Mouse (Mus musculus) heart, embryonic 13.5 days (tissue): ENCODE measurements around the gene Rabgap1l. TPM values are rescaled to one million over a fixed set of nuclear protein-coding genes. Genes with fewer than 3 reads are reported as not detected.
A peak's percentile ranks its signal among the peaks of the same experiment; 100 is the strongest.

Experiments used
- ATAC-seq: fragments of 200-750 bp; cut with Nextera tagmentation; 2 replicates; pipeline ENCODE4 v1.8.0; 2017; ENCODE audit warnings: moderate TSS enrichment; ENCODE audit not compliant: insufficient number of reproducible peaks, low FRiP score, low TSS enrichment; ENCODE audit errors: extremely low read depth
- H3K27ac ChIP-seq: fragments of 300-500 bp; sonication (generic); replicated peaks from 2 replicates; pipeline ENCODE4 v1.5.1; 2015; ENCODE audit warnings: moderate library complexity, mild to moderate bottlenecking, inconsistent platforms
- H3K27me3 ChIP-seq: fragments of 300-500 bp; sonication (generic); replicated peaks from 2 replicates; pipeline ENCODE4 v1.6.1; 2015; ENCODE audit warnings: mild to moderate bottlenecking, inconsistent platforms
- H3K36me3 ChIP-seq: fragments of 300-500 bp; sonication (generic); 2 replicates; pipeline ENCODE4 v1.6.1; 2015; ENCODE audit warnings: mild to moderate bottlenecking, inconsistent platforms
- H3K4me1 ChIP-seq: fragments of 300-500 bp; sonication (generic); 2 replicates; pipeline ENCODE4 v1.6.1; 2015; ENCODE audit warnings: inconsistent platforms
- H3K4me2 ChIP-seq: fragments of 300-500 bp; sonication (generic); 2 replicates; pipeline ENCODE4 v1.6.1; 2015; ENCODE audit warnings: inconsistent platforms, mild to moderate bottlenecking, moderate library complexity
- H3K4me3 ChIP-seq: fragments of 300-500 bp; sonication (generic); 2 replicates; pipeline ENCODE4 v1.5.1; 2015; ENCODE audit warnings: moderate library complexity, mild to moderate bottlenecking, inconsistent platforms
- H3K9ac ChIP-seq: fragments of 300-500 bp; sonication (generic); 2 replicates; pipeline ENCODE4 v1.6.1; 2015; ENCODE audit warnings: inconsistent platforms, mild to moderate bottlenecking, moderate library complexity
- H3K9me3 ChIP-seq: fragments of 300-500 bp; sonication (generic); 2 replicates; pipeline ENCODE4 v1.6.1; 2016; ENCODE audit warnings: inconsistent platforms
- WGBS: fragments of 180-500 bp; shearing (Covaris S2); methylation state at CpG from one replicate; pipeline ENCODE4 v1.1.7; 2015; ENCODE audit warnings: mixed read lengths; 5-methylcytosine and 5-hydroxymethylcytosine counted together
- polyA plus RNA-seq: library from polyadenylated mRNA; unstranded; fragments of >200 nt; fragmentation: Nextera tagmentation; extraction: Ambion mirVana; gene quantifications from 2 replicates; pipeline ENCODE4 v1.2.1, GENCODE M21; 2015

Rabgap1l gene
- polyA plus RNA-seq, 1 experiment from 2014 or later = 63.6 TPM

DNA sequence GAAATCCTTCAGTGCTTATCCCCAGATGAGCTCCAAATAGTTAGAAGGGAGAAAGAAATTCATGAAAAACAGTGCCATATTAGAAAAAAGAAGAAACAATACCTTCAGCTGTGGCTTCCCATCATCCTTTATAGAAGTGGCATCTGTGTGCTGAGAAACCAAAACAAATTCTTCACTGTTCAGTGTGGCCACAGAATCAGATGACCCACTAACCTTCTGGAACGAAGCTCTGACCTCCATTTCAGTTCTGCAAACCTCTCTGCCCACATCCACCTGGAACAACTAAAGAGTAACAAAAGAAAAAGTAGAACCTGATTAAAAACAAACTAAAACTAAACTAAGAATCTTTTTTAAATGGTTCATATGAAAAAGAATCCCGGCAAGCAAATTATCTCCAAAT is 52.4 kb downstream of the Rabgap1l start:
- Histone ChIP-seq H3K4me3 (no peak overlapping the region), H3K9ac (no peak overlapping the region), H3K4me2 (no peak overlapping the region), H3K4me1 (0 out of 2 replicates have a peak, but pooled peaks cover 5% of the 10 kb centered on the region), H3K36me3 (peaks cover 7% of the 10 kb centered on the region), H3K9me3 (no peaks in the 10 kb centered on the region), H3K27ac (no peak overlapping the region), H3K27me3 (no peaks in the 10 kb centered on the region)
- WGBS = 59% methylated on average over 2 of the region's 2 CpGs
- no peak for ATAC-seq

DNA sequence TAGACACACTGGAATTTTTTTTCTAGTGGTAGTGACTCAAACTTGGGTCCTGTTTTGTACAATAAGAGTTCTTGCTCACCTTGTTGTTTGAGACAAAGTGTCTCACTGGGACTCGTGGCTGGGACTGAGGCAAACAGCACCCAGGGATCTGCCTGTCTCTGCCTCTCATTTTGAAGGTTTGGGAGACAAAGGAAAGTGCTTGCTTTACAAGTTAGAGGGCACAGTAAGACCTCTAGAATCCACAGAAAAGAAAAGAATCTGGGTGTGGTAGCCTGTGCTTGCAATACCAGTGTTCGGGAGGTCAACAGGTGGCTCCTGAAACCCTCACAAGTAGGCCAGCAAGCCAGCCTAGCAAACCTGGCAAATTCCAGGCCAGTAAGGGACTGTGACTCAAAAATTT is 58.3 kb downstream of the Rabgap1l start:
- Histone ChIP-seq H3K4me1 (no peaks in the 10 kb centered on the region), H3K36me3 (peaks cover 41% of the 10 kb centered on the region), H3K9me3 (no peaks in the 10 kb centered on the region), H3K27me3 (no peaks in the 10 kb centered on the region), H3K4me3 (no peak overlapping the region), H3K27ac (no peak overlapping the region), H3K4me2 (no peak overlapping the region), H3K9ac (no peak overlapping the region)
- 68% methylated on average over 2 of the region's 2 CpGs for WGBS
- no peak for ATAC-seq

DNA sequence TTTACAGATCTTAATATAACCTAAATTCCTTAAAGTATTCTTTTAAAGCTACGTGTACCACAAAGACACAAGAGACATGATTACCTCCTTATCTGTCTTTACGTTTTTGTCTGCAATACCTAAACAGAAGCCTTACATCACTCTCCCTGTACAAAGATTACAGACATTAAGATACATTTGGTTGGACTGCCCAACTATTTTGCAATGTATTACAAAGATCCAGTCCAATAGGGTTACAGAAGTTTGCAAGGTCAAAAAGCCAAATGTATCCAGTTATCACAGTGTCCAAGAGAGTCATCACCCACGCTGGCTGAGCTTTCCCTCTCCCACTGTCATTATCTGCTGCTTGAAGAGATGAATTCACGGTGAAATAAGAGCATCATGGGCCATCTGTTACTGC is 63.1 kb downstream of the Rabgap1l start:
- 60% methylated on average over 4 of the region's 4 CpGs for WGBS
- H3K4me1 ChIP-seq = no peaks in the 10 kb centered on the region

DNA sequence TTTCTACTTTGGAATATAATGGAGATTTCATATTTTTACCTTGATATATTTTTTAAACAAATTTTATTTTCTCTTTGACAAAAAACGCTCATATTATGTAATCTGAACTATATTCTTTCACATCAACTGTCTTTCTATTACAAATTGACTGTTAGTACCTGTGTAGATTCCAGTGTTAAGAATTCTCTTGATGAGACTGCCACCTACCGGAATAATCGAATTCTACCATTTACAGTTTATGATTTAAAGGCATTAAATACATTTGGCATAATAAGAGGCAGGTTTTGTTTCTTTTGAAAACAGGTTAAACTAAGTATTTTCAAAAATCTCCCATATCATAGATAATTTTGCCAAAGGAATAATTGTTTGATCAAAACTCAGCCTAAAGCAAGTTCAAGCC is 75.3 kb downstream of the Rabgap1l start:
- H3K27me3 ChIP-seq = no peaks in the 10 kb centered on the region
- H3K9me3 ChIP-seq = 0 out of 2 replicates have a peak, but pooled peaks cover 3% of the 10 kb centered on the region
- no peak for ATAC-seq
- H3K9ac ChIP-seq = no peak overlapping the region
- H3K4me3 ChIP-seq = no peak overlapping the region
- peaks cover 19% of the 10 kb centered on the region for H3K4me1 ChIP-seq
- no peak overlapping the region for H3K27ac ChIP-seq
- peaks cover 17% of the 10 kb centered on the region for H3K36me3 ChIP-seq
- no peak overlapping the region for H3K4me2 ChIP-seq
- 14% methylated on average over 3 of the region's 3 CpGs for WGBS

More for the DNA sequence above, 63.1 kb downstream of the Rabgap1l start:
- H3K9me3 ChIP-seq = no peaks in the 10 kb centered on the region
- ATAC-seq = no peak
- H3K4me3 ChIP-seq = no peak overlapping the region
- peaks cover 40% of the 10 kb centered on the region for H3K36me3 ChIP-seq
- no peaks in the 10 kb centered on the region for H3K27me3 ChIP-seq
- no peak overlapping the region for H3K9ac ChIP-seq
- no peak overlapping the region for H3K27ac ChIP-seq
- H3K4me2 ChIP-seq = no peak overlapping the region

DNA sequence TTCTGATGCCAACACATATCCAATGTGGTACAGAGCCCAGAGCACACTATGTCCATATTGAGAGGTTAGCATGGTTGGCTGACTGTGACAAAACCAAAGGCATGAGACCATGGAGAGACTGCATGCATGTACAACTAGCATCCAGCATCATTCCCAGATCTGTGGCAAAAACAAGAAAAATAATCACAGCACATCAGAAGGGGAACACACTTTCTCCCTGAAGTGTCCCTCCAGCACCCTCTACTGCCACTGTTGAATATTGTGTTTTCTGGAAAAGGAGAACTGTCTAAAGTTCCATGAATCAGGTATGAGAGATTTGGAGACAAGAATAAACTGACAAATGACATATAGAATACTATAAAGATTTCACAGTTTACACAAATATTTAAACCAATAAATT is 78.3 kb downstream of the Rabgap1l start:
- Histone ChIP-seq H3K27ac (peak overlapping the region; percentile 78; the same call in 1 of the 2 replicates), H3K27me3 (no peaks in the 10 kb centered on the region), H3K9me3 (no peaks in the 10 kb centered on the region), H3K36me3 (no peaks in the 10 kb centered on the region), H3K4me3 (no peak overlapping the region), H3K4me1 (peaks cover 20% of the 10 kb centered on the region), H3K4me2 (0 out of 2 replicates have a peak overlapping the region, but pooled peaks have one; percentile 4), H3K9ac (no peak overlapping the region)
- ATAC-seq = no peak

DNA sequence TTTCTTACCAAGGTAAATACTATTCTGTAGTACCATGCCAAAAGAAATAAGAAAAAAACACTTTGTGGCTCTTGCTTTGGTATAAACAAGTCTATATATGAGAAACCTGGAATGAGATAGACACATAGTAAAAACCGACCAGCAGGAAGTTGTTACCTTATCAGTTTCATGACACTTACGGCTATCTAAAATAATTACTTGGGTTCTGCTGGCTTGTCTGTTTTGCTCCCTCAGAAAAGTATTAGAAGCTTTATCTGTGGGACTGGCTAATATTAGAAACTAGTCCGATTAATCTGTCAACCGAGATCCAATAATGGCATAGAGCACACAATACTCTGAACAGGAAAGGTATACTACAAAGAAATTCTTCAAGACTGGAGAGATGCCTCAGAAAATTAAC is 79.1 kb downstream of the Rabgap1l start:
- ATAC-seq = no peak
- no peaks in the 10 kb centered on the region for H3K27me3 ChIP-seq
- no peaks in the 10 kb centered on the region for H3K36me3 ChIP-seq
- H3K27ac ChIP-seq = peak overlapping the region; percentile 78
- no peaks in the 10 kb centered on the region for H3K9me3 ChIP-seq
- peak overlapping the region; percentile 4 for H3K4me2 ChIP-seq
- H3K4me3 ChIP-seq = no peak overlapping the region
- 15% methylated on average over 4 of the region's 4 CpGs for WGBS
- peaks cover 20% of the 10 kb centered on the region for H3K4me1 ChIP-seq
- H3K9ac ChIP-seq = no peak overlapping the region

DNA sequence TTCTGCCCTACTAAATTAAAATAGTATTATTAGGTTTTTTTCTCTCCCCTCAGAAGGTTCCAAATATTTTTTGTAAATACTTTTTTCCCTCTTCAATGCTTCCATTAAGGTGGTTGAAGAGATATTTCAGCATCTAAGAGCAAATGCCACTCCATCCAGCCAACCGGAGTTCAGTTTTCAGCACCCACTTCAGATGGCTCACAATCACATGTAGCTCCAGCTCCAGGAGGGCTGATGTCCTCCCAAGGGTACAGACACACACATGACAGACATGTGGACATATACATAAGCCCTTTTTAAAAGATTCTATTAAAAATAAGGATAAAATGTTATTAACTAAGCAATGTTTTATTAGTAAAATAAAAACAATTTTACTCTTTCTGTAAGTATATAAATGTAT is 79.6 kb downstream of the Rabgap1l start:
- 34% methylated on average over 1 of the region's 1 CpGs for WGBS
- Histone ChIP-seq H3K9me3 (no peaks in the 10 kb centered on the region), H3K4me3 (no peak overlapping the region), H3K27ac (peak overlapping the region; percentile 78), H3K27me3 (no peaks in the 10 kb centered on the region), H3K4me1 (peaks cover 20% of the 10 kb centered on the region), H3K36me3 (peaks cover 5% of the 10 kb centered on the region; the same call in 1 of the 2 replicates), H3K4me2 (peak overlapping the region; percentile 4), H3K9ac (no peak overlapping the region)
- no peak for ATAC-seq

DNA sequence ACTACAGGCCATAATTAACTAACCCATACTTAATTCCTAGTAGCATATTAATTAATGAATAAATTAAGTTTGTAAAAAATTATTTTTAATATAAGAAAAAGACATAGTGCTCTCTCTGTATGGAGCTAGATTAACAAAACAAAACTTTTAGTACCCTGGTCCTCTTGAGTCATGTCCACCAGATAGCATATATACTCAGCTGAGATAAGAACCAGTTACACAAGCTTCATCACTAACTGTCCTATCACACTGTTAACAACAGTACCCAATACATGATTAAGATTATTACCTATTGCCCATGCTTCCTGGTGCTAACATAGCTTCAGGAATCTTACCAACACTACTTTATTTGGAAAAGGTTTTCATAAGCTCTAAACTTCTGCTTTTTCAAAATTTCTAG is 82.5 kb downstream of the Rabgap1l start:
- Histone ChIP-seq H3K27me3 (no peaks in the 10 kb centered on the region), H3K4me1 (peaks cover 20% of the 10 kb centered on the region), H3K27ac (no peak overlapping the region), H3K4me3 (no peak overlapping the region), H3K9ac (no peak overlapping the region), H3K4me2 (no peak overlapping the region), H3K36me3 (peaks cover 11% of the 10 kb centered on the region), H3K9me3 (no peaks in the 10 kb centered on the region)
- ATAC-seq = no peak

DNA sequence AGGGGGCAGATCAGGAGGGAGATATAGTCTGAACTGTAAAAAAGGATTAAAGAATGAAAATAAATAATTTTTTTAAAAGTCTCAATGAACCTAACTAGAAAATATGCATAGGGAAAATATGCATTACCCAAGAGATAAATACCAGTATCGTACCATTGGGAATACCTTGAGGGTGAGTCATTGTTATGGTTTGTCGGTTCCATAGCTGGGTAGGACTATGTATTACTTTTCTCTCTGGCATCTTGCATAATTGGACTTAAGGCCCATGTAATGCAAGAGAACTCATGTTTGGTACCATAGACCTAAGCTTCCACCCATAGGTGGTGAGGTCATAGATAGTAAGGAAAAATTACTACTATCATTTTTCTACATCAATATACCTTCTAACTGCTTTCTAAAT is 88.4 kb downstream of the Rabgap1l start:
- 87% methylated on average over 2 of the region's 2 CpGs for WGBS
- no peaks in the 10 kb centered on the region for H3K4me1 ChIP-seq
- H3K9ac ChIP-seq = no peak overlapping the region
- ATAC-seq = no peak
- H3K4me2 ChIP-seq = no peak overlapping the region
- no peaks in the 10 kb centered on the region for H3K9me3 ChIP-seq
- H3K36me3 ChIP-seq = peaks cover 27% of the 10 kb centered on the region
- no peaks in the 10 kb centered on the region for H3K27me3 ChIP-seq
- no peak overlapping the region for H3K27ac ChIP-seq
- no peak overlapping the region for H3K4me3 ChIP-seq

DNA sequence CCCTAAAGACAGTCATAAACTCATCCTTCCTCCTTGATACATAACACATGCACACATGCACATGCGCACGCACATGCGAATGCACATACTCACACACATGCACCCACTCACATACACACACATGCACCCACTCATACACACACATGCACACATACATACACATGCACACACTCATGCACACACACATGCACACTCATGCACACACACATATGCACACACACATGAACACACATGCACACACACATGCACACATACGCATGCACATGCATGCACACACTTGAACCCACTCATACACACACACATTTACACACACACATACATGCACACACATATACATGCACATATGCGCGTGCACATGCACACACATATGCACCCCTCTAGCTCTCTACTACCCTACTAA is 89.2 kb downstream of the Rabgap1l start:
- no peaks in the 10 kb centered on the region for H3K9me3 ChIP-seq
- H3K4me2 ChIP-seq = no peak overlapping the region
- H3K9ac ChIP-seq = no peak overlapping the region
- 96% methylated on average over 6 of the region's 6 CpGs for WGBS
- no peaks in the 10 kb centered on the region for H3K27me3 ChIP-seq
- H3K36me3 ChIP-seq = peaks cover 27% of the 10 kb centered on the region
- H3K4me1 ChIP-seq = no peaks in the 10 kb centered on the region
- H3K4me3 ChIP-seq = no peak overlapping the region
- no peak overlapping the region for H3K27ac ChIP-seq
- no peak for ATAC-seq

DNA sequence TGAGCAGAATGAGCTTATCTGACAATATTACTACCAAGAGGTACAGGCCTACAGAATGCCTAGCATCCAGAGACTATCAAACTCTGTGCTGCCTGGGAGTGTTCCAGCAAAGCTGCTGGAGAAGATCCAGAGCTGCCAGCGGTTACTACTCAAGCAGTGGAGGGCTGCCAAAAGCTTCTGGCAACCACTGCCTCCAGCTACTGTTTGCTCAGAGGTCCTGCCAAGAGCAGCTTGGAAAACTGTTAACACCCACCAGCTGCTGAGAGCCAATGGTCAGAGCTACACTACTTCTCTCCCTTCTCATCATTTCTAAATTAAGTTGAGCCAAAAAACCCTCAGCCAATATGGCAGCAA is 99.9 kb downstream of the Rabgap1l start:
- ATAC-seq = peak; percentile 83
- H3K9ac ChIP-seq = no peak overlapping the region
- no peak overlapping the region for H3K4me3 ChIP-seq
- H3K4me1 ChIP-seq = peaks cover 11% of the 10 kb centered on the region
- no peak overlapping the region for H3K4me2 ChIP-seq
- H3K36me3 ChIP-seq = peaks cover 8% of the 10 kb centered on the region; the same call in 1 of the 2 replicates
- H3K27ac ChIP-seq = peak overlapping the region; percentile 79
- no peaks in the 10 kb centered on the region for H3K27me3 ChIP-seq
- WGBS = 18% methylated on average over 1 of the region's 1 CpGs
- H3K9me3 ChIP-seq = no peaks in the 10 kb centered on the region

DNA sequence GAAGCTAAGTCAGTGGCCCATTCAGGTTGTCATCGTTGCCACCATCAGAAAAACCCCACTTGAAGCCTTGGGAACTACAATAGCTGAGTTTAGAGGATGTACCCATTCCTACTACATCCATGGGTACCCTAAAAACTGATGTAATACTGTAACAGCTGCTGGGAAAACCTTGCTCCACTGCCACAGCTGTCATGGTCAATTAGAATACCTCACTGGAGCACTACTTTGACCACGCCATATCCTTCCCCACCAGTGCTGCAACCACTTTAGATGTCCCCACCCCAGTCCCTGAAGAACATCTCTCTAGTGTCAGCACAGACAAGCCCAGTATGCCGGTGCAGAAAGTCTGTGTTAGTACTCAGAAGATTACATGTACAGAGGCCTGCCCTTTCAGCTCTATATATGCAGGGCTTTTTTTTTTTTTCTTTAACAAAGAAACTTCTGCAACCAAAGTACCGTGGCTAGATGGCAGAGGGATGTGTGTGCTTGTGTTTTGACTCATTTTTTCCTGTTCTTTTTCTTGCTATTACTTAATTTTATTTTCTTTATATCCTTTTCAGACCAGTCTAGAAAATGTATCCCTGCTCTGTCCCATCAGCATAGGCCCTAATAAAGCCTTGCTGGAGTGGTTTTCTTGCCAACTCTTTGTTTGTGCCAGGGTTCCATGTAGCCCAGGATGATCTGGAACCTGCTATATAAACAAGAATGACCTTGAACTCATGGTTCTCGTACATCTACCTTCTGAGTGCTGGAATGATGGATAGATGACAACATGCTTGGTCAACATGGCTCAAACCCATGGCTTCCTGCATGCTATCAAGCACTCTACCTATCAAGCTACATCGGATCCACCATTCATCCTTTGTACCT is 100.6 kb downstream of the Rabgap1l start:
- ATAC-seq = no peak
- Histone ChIP-seq H3K9me3 (no peaks in the 10 kb centered on the region), H3K27ac (peak overlapping the region; percentile 79), H3K27me3 (no peaks in the 10 kb centered on the region), H3K4me2 (no peak overlapping the region), H3K9ac (no peak overlapping the region), H3K4me3 (no peak overlapping the region), H3K4me1 (peaks cover 11% of the 10 kb centered on the region), H3K36me3 (peaks cover 8% of the 10 kb centered on the region; the same call in 1 of the 2 replicates)
- WGBS = 66% methylated on average over 6 of the region's 6 CpGs
